Mouse (Mus musculus): ENCODE data around the gene Atat1. TPM values are rescaled to one million over a fixed set of nuclear protein-coding genes. Genes with fewer than 3 reads are reported as not detected.
A peak's percentile ranks its signal among the peaks of the same experiment; 100 is the strongest.

Atat1 gene
- polyA plus RNA-seq, 1 experiment, result 24.3 TPM

GRCm38 (mm10) chr17:35868165-35868820 lies 41.6 kb downstream of the Atat1 start:
- H3K27me3 ChIP-seq (ENCODE audit: control insufficient read depth, insufficient read depth, low read length), result no peaks in the 10 kb centered on the region
- peaks cover 11% of the 10 kb centered on the region; the same call in 1 of the 2 replicates for H3K4me1 ChIP-seq (ENCODE audit: control insufficient read depth, insufficient read depth, insufficient read length)
- 1% methylated on average over 17 of the region's 17 CpGs for WGBS

DNA sequence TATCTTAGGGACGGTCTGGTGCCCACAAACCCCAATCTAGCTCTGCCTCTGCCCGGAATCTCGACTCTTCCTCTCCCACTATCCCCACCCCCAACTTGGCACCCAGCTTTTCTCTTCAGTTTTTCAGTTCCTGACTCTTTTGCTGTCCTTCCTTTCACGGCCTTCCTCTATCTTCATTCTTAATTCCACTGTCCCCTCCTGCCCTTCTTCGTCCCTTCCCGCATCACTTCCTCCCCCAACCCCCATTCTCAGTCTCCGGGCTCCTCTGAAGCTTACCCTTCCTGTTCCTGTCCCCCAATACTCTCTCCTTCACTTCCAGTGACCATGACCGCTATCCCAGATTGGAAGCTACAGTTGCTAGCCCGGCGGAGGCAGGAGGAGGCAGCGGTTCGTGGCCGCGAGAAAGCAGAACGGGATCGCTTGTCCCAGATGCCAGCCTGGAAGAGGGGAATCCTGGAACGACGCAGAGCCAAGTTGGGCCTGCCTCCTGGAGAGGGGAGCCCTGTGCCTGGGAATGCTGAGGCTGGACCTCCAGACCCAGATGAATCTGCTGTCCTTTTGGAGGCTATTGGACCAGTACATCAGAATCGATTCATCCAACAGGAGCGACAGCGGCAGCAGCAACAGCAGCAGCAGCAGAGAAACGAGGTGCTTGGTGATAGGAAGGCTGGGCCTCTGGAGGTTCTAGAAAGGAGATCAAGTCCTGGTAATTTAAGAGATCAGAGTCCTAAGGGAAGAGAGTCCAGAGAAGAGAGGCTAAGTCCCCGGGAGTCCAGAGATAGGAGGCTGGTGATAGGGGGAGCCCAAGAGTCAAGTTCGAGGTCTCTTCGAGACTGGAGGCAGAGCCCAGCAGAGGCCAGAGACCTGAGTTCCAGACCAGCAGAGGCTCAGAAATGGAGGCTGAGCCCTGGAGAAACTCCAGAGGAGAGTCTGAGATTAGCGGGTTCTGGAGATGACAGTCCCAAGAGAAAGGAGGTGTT lies 42.7 kb downstream of the Atat1 start:
- Histone ChIP-seq H3K4me1 (ENCODE audit: control insufficient read depth, insufficient read depth, insufficient read length) (peaks cover 6% of the 10 kb centered on the region; the same call in 1 of the 2 replicates), H3K36me3 (ENCODE audit: control insufficient read depth, insufficient read depth, low read length) (peaks cover 5% of the 10 kb centered on the region; the same call in 1 of the 2 replicates), H3K4me3 (ENCODE audit: extremely low read depth, insufficient read depth, insufficient read length) (peak overlapping the region; percentile 97), H3K27me3 (ENCODE audit: control insufficient read depth, insufficient read depth, low read length) (no peaks in the 10 kb centered on the region), H3K27ac (ENCODE audit: insufficient read depth, low read length) (peak overlapping the region; percentile 99)
- WGBS, result 2% methylated on average over 26 of the region's 26 CpGs
- TF ChIP-seq POLR2A (IDR thresholded peaks at IDR 0.05; ENCODE audit: low read depth, low read length) (no peak; the same call in 1 of the 2 replicates), CTCF (IDR thresholded peaks at IDR 0.05; ENCODE audit: extremely low read depth, insufficient read depth, insufficient read length, insufficient replicate concordance) (0 out of 2 replicates have a peak, but pooled peaks have one; percentile 32)
- DNase-seq (ENCODE audit: low read depth in 1 of 2, low spot score in 2 of 2), result peak in 1 of 2 experiments; percentile 79

More at GRCm38 (mm10) chr17:35868165-35868820, 41.6 kb downstream of the Atat1 start:
- peak overlapping the region; percentile 97 for H3K4me3 ChIP-seq (ENCODE audit: extremely low read depth, insufficient read depth, insufficient read length)
- TF ChIP-seq POLR2A (IDR thresholded peaks at IDR 0.05; ENCODE audit: low read depth, low read length) (peak; percentile 36; the same call in 1 of the 2 replicates), CTCF (IDR thresholded peaks at IDR 0.05; ENCODE audit: extremely low read depth, insufficient read depth, insufficient read length, insufficient replicate concordance) (no peak)
- H3K27ac ChIP-seq (ENCODE audit: insufficient read depth, low read length), result peak overlapping the region; percentile 99
- peak in 1 of 2 experiments; percentile 73 for DNase-seq (ENCODE audit: low read depth in 1 of 2, low spot score in 2 of 2)
- H3K36me3 ChIP-seq (ENCODE audit: control insufficient read depth, insufficient read depth, low read length), result peaks cover 10% of the 10 kb centered on the region

GRCm38 (mm10) chr17:35866281-35866831 lies 43.5 kb downstream of the Atat1 start:
- peak overlapping the region; percentile 97 for H3K4me3 ChIP-seq (ENCODE audit: extremely low read depth, insufficient read depth, insufficient read length)
- H3K4me1 ChIP-seq (ENCODE audit: control insufficient read depth, insufficient read depth, insufficient read length), result peaks cover 3% of the 10 kb centered on the region; the same call in 1 of the 2 replicates
- peaks cover 4% of the 10 kb centered on the region; the same call in 1 of the 2 replicates for H3K36me3 ChIP-seq (ENCODE audit: control insufficient read depth, insufficient read depth, low read length)
- no peaks in the 10 kb centered on the region for H3K27me3 ChIP-seq (ENCODE audit: control insufficient read depth, insufficient read depth, low read length)
- TF ChIP-seq CTCF (IDR thresholded peaks at IDR 0.05; ENCODE audit: extremely low read depth, insufficient read depth, insufficient read length, insufficient replicate concordance), result no peak
- TF ChIP-seq POLR2A (IDR thresholded peaks at IDR 0.05; ENCODE audit: low read depth, low read length), result peak; percentile 39; the same call in 1 of the 2 replicates
- DNase-seq (ENCODE audit: low read depth in 1 of 2, low spot score in 2 of 2), result peak in 1 of 2 experiments; percentile 77
- under 1% methylated on average over 25 of the region's 38 CpGs for WGBS
- peak overlapping the region; percentile 99 for H3K27ac ChIP-seq (ENCODE audit: insufficient read depth, low read length)

- H3K4me1 ChIP-seq (ENCODE audit: control insufficient read depth, insufficient read depth, insufficient read length), result peaks cover 3% of the 10 kb centered on the region; the same call in 1 of the 2 replicates
- peak in 1 of 2 experiments; percentile 72 for DNase-seq (ENCODE audit: low read depth in 1 of 2, low spot score in 2 of 2)
- TF ChIP-seq CTCF (IDR thresholded peaks at IDR 0.05; ENCODE audit: extremely low read depth, insufficient read depth, insufficient read length, insufficient replicate concordance) (no peak), POLR2A (IDR thresholded peaks at IDR 0.05; ENCODE audit: low read depth, low read length) (no peak)
- WGBS, result 1% methylated on average over 36 of the region's 48 CpGs
- peak within 1 kb of the TSS; percentile 99 for H3K27ac ChIP-seq (ENCODE audit: insufficient read depth, low read length)
- H3K4me3 ChIP-seq (ENCODE audit: extremely low read depth, insufficient read depth, insufficient read length), result peak within 1 kb of the TSS; percentile 97
- no peaks in the 10 kb centered on the region for H3K36me3 ChIP-seq (ENCODE audit: control insufficient read depth, insufficient read depth, low read length)
- H3K27me3 ChIP-seq (ENCODE audit: control insufficient read depth, insufficient read depth, low read length), result no peaks in the 10 kb centered on the region
Measured at GRCm38 (mm10) chr17:35865481-35866280, 44.2 kb downstream of the Atat1 start, which contains the start of gene Ppp1r18. Gene Ppp1r18 (plus strand): TSS chr17:35865593.

DNA sequence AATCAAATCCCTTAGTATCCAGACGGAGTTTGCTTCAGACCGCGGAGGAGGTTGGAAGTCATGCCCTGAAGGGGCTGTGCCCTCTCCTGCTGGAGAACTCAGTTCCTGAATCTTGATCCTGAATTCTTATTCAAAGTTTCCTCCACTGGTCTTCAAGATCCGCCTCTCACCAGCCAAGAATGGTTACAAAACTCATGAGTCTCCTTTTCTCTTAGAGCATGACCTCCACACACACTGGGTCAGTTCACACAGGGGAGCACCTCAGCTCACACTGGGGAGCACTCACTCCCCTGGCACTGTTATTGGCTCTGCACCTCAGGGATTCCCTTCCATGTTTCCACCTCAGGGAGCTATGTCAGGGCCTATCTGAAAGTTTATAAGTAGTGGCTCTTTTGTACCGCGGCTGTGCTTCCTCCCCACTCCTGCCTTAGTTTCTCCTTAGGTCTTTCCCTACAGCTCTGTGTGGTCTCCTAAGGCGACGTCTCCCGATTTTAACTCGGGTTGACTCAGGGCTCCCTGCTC lies 45.0 kb downstream of the Atat1 start:
- peaks cover 3% of the 10 kb centered on the region; the same call in 1 of the 2 replicates for H3K4me1 ChIP-seq (ENCODE audit: control insufficient read depth, insufficient read depth, insufficient read length)
- 51% methylated on average over 10 of the region's 10 CpGs for WGBS
- no peak overlapping the region for H3K4me3 ChIP-seq (ENCODE audit: extremely low read depth, insufficient read depth, insufficient read length)
- H3K36me3 ChIP-seq (ENCODE audit: control insufficient read depth, insufficient read depth, low read length), result no peaks in the 10 kb centered on the region
- no peak for DNase-seq (ENCODE audit: low read depth in 1 of 2, low spot score in 2 of 2)
- H3K27ac ChIP-seq (ENCODE audit: insufficient read depth, low read length), result 0 out of 2 replicates have a peak overlapping the region, but pooled peaks have one; percentile 99
- TF ChIP-seq POLR2A (IDR thresholded peaks at IDR 0.05; ENCODE audit: low read depth, low read length) (no peak), CTCF (IDR thresholded peaks at IDR 0.05; ENCODE audit: extremely low read depth, insufficient read depth, insufficient read length, insufficient replicate concordance) (no peak)
- H3K27me3 ChIP-seq (ENCODE audit: control insufficient read depth, insufficient read depth, low read length), result no peaks in the 10 kb centered on the region

Data from spleen, adult 2 months (tissue).